In genomic region chr11:116533341-116534153, GRCm38 (mm10) we compare ENCODE assay signal across 7 mouse cellular contexts. TPM values are rescaled to one million over a fixed set of nuclear protein-coding genes. Genes with fewer than 3 reads are reported as not detected.
DNase-seq lines count a peak whose midpoint lies in the region; ATAC-seq and TF ChIP-seq lines count a peak whose summit lies in the region.

No protein-coding gene starts in this region.

- peak overlapping the region; percentile 65 for H3K9ac ChIP-seq in embryonic facial prominence, embryonic 14.5 days (ENCODE audit: low read depth, low read length)
- H3K9ac ChIP-seq in limb, embryonic 14.5 days (ENCODE audit: low read depth, low read length, severe bottlenecking) = peak overlapping the region; percentile 62

- H3K36me3 ChIP-seq in E14TG2a.4 (ENCODE audit: insufficient read depth, low read length) = peaks cover 17% of the 10 kb centered on the region
- peaks cover 13% of the 10 kb centered on the region for H3K36me3 ChIP-seq in embryonic facial prominence, embryonic 14.5 days (ENCODE audit: control insufficient read depth, insufficient read depth, low read length)
- H3K36me3 ChIP-seq in limb, embryonic 14.5 days (ENCODE audit: control insufficient read depth, insufficient read depth, low read length) = peaks cover 9% of the 10 kb centered on the region; the same call in 1 of the 2 replicates
- no peaks in the 10 kb centered on the region for H3K36me3 ChIP-seq in myocyte (ENCODE audit: control insufficient read depth, insufficient read depth)

- peak overlapping the region; percentile 83 for H3K4me3 ChIP-seq in E14TG2a.4 (replicated peaks; ENCODE audit: low read length)
- H3K4me3 ChIP-seq in embryonic facial prominence, embryonic 14.5 days (ENCODE audit: low read depth, low read length) = peak overlapping the region; percentile 60
- H3K4me3 ChIP-seq in limb, embryonic 14.5 days (replicated peaks; ENCODE audit: low read length) = peak overlapping the region; percentile 58
- H3K4me3 ChIP-seq in myocyte = peak overlapping the region; percentile 76

- TF ChIP-seq POLR2A in limb, embryonic 14.5 days (IDR thresholded peaks at IDR 0.05; ENCODE audit: borderline replicate concordance, extremely low read depth, insufficient read depth, insufficient read length) = no peak
- TF ChIP-seq POLR2A in myocyte (IDR thresholded peaks at IDR 0.05; ENCODE audit: insufficient read length, low read depth) = no peak

- peaks cover 81% of the 10 kb centered on the region for H3K4me1 ChIP-seq in E14TG2a.4 (replicated peaks; ENCODE audit: low read depth, low read length)
- H3K4me1 ChIP-seq in embryonic facial prominence, embryonic 14.5 days (ENCODE audit: control insufficient read depth, insufficient read depth, low read length) = peaks cover 24% of the 10 kb centered on the region
- H3K4me1 ChIP-seq in limb, embryonic 14.5 days (ENCODE audit: control insufficient read depth, insufficient read depth, low read length) = peaks cover 30% of the 10 kb centered on the region

- H3K4me2 ChIP-seq in embryonic facial prominence, embryonic 14.5 days (ENCODE audit: low read depth, low read length) = peak overlapping the region; percentile 99
- peak overlapping the region; percentile 99 for H3K4me2 ChIP-seq in limb, embryonic 14.5 days (replicated peaks; ENCODE audit: low read depth, low read length, severe bottlenecking)
- peak overlapping the region; percentile 100 for H3K4me2 ChIP-seq in myocyte (ENCODE audit: low read depth)

- peak; percentile 60 for DNase-seq in 3T3-L1 (ENCODE audit: low read depth, low spot score)
- DNase-seq in embryonic facial prominence, embryonic 14.5 days (ENCODE audit: low spot score) = no peak
- peak; percentile 42 to 58 for DNase-seq in heart, postnatal 10 days
- no peak for DNase-seq in limb, embryonic 14.5 days (ENCODE audit: low spot score)
- DNase-seq in urinary bladder, postnatal 25 days (ENCODE audit: low spot score) = no peak

- H3ac ChIP-seq in myocyte (ENCODE audit: control insufficient read depth, insufficient read length) = peak overlapping the region; percentile 15

- H3K79me2 ChIP-seq in myocyte (ENCODE audit: control insufficient read depth, insufficient read depth) = no peaks in the 10 kb centered on the region

- no peak overlapping the region for H3K27ac ChIP-seq in embryonic facial prominence, embryonic 14.5 days (replicated peaks; ENCODE audit: low read depth, low read length)
- H3K27ac ChIP-seq in limb, embryonic 14.5 days (replicated peaks; ENCODE audit: low read depth, low read length) = no peak overlapping the region

- H3K27me3 ChIP-seq in E14TG2a.4 (ENCODE audit: insufficient read depth, low read length) (peaks cover 67% of the 10 kb centered on the region), myocyte (ENCODE audit: control insufficient read depth, insufficient read depth, insufficient read length) (no peaks in the 10 kb centered on the region)
- H3K27me3 ChIP-seq in embryonic facial prominence, embryonic 14.5 days (replicated peaks; ENCODE audit: control insufficient read depth, insufficient read depth, low read length) = peaks cover 43% of the 10 kb centered on the region
- H3K27me3 ChIP-seq in limb, embryonic 14.5 days (ENCODE audit: control insufficient read depth, insufficient read depth, low read length) = peaks cover 45% of the 10 kb centered on the region

- ATAC-seq in embryonic facial prominence, embryonic 14.5 days (ENCODE audit: low read depth) = peak; percentile 11; the same call in 1 of the 2 replicates
- ATAC-seq in limb, embryonic 14.5 days (ENCODE audit: low FRiP score, low read depth) = peak; percentile 18

- TF ChIP-seq CTCF in E14TG2a.4 (conservative IDR thresholded peaks at IDR 0.05; ENCODE audit: low read length) = no peak

- H3K9me3 ChIP-seq in E14TG2a.4 (ENCODE audit: low read length) = no peaks in the 10 kb centered on the region
- H3K9me3 ChIP-seq in embryonic facial prominence, embryonic 14.5 days (ENCODE audit: control insufficient read depth, low read length) = no peaks in the 10 kb centered on the region
- no peaks in the 10 kb centered on the region for H3K9me3 ChIP-seq in limb, embryonic 14.5 days (ENCODE audit: control insufficient read depth, low read length)

- 1% methylated on average over 37 of the region's 63 CpGs for WGBS in embryonic facial prominence, embryonic 14.5 days
- WGBS in limb, embryonic 14.5 days = under 1% methylated on average over 56 of the region's 63 CpGs

- intact Hi-C loops in heart, postnatal 10 days (cut with DNase I) = loop anchor here (1.0 kb wide), 1 partner anchor 32 kb away; no protein-coding TSS in a partner anchor

TF ChIP-seq in myocyte, 11 proteins besides CTCF, POLR2A, EP300 and RAD21:
- TF ChIP-seq MYOG (IDR thresholded peaks at IDR 0.05; ENCODE audit: control insufficient read depth in 1 of 3, insufficient read depth in 1 of 3, insufficient read length in 2 of 3, low read depth in 2 of 3) = peak in 1 of 3 experiments; percentile 1
- TF ChIP-seq REST (IDR thresholded peaks at IDR 0.05; ENCODE audit: insufficient read depth, insufficient read length) = no peak

RNA-seq across cellular contexts. Expression of gene Sphk1, which starts 2.8 kb away (rescaled TPM):
- 7.8 and 8.4 TPM in 2 replicates for polyA plus RNA-seq in embryonic facial prominence, embryonic 14.5 days (2014; fragmentation: Nextera tagmentation; extraction: Ambion mirVana)
- 1 to 10 TPM; 2.5 to 3.9 TPM for total RNA-seq in heart, postnatal 10 days (2021)
- 3.8 and 4.7 TPM in 2 replicates for polyA plus RNA-seq in limb, embryonic 14.5 days (2012; rRNA removed)
- 3.2 and 3.4 TPM in 2 replicates for polyA plus RNA-seq in limb, embryonic 14.5 days (2014; fragmentation: Nextera tagmentation; extraction: Ambion mirVana)
- 24.5 TPM for polyA plus RNA-seq in myocyte (2012; fragmentation: generic; extraction: Trizol)

RNA-seq across cellular contexts. Expression of gene Prpsap1, which starts 39.5 kb away (rescaled TPM):
- polyA plus RNA-seq in embryonic facial prominence, embryonic 14.5 days (2014; fragmentation: Nextera tagmentation; extraction: Ambion mirVana) = 122 and 145 TPM in 2 replicates
- 10 to 100 TPM; 45.3 to 45.8 TPM for total RNA-seq in heart, postnatal 10 days (2021)
- 134 and 144 TPM in 2 replicates for polyA plus RNA-seq in limb, embryonic 14.5 days (2012; rRNA removed)
- polyA plus RNA-seq in limb, embryonic 14.5 days (2014; fragmentation: Nextera tagmentation; extraction: Ambion mirVana) = 148 and 157 TPM in 2 replicates
- polyA plus RNA-seq in myocyte (2012; fragmentation: generic; extraction: Trizol) = 78.2 TPM

RNA-seq across cellular contexts. Expression of gene Ube2o, which starts 47.7 kb away (rescaled TPM):
- 15.4 and 17.4 TPM in 2 replicates for polyA plus RNA-seq in embryonic facial prominence, embryonic 14.5 days (2014; fragmentation: Nextera tagmentation; extraction: Ambion mirVana)
- 10 to 100 TPM; 28.5 to 33.7 TPM for total RNA-seq in heart, postnatal 10 days (2021)
- 29.7 and 33.4 TPM in 2 replicates for polyA plus RNA-seq in limb, embryonic 14.5 days (2012; rRNA removed)
- 18.7 and 25.5 TPM in 2 replicates for polyA plus RNA-seq in limb, embryonic 14.5 days (2014; fragmentation: Nextera tagmentation; extraction: Ambion mirVana)
- polyA plus RNA-seq in myocyte (2012; fragmentation: generic; extraction: Trizol) = 27.1 TPM

RNA-seq across cellular contexts. Expression of gene Aanat, which starts 52.7 kb away (rescaled TPM):
- polyA plus RNA-seq in embryonic facial prominence, embryonic 14.5 days (2014; fragmentation: Nextera tagmentation; extraction: Ambion mirVana) = not detected in 2 replicates
- not detected for total RNA-seq in heart, postnatal 10 days (2021)
- 0.13 and 0.17 TPM in 2 replicates for polyA plus RNA-seq in limb, embryonic 14.5 days (2012; rRNA removed)
- polyA plus RNA-seq in limb, embryonic 14.5 days (2014; fragmentation: Nextera tagmentation; extraction: Ambion mirVana) = not detected in 2 replicates
- not detected for polyA plus RNA-seq in myocyte (2012; fragmentation: generic; extraction: Trizol)

Comparison
In these comparisons a context has a peak if more than half of its experiments do, and no peak if none do; other contexts are left out.
1. DNase-seq: peak in 3T3-L1 (single experiment) and heart, postnatal 10 days (2 of 2); none in embryonic facial prominence, embryonic 14.5 days (single experiment), limb, embryonic 14.5 days (single experiment) and urinary bladder, postnatal 25 days (single experiment).
2. Peak in every context shown above with its lines, with median percentiles within 50 percentile points of each other: H3K4me3 ChIP-seq and H3K4me2 ChIP-seq.